Mouse (Mus musculus) MEL (cell line): Measurements from ENCODE around the gene Gm10153. TPM values are rescaled to one million over a fixed set of nuclear protein-coding genes. Genes with fewer than 3 reads are reported as not detected.
"Not testable (repeated sequence)": the region's sequence is repeated elsewhere in the genome, so short reads cannot be mapped to it uniquely, and the experiment has no call there.

Source experiments
- DNase-seq: peaks from one replicate; pipeline ENCODE4 v3.0.0; 2011; ENCODE audit warnings: low read depth, low spot score
- H3K27ac ChIP-seq: 2 replicates; pipeline ENCODE4 v1.5.1; 2012; ENCODE audit warnings: low read depth, mild to moderate bottlenecking, control low read depth, low read length, moderate library complexity; ENCODE audit not compliant: control insufficient read depth
- H3K27me3 ChIP-seq, 2 experiments: fragments of 150-350 bp in 1 of 2; sonication (generic) in 1 of 2; 2 replicates each; pipeline ENCODE4 v1.6.1; 2012; ENCODE audit warnings: low read length in 2 of 2, mild to moderate bottlenecking in 2 of 2, improper control_type of control experiment in 1 of 2, moderate library complexity in 1 of 2; ENCODE audit not compliant: insufficient read depth in 2 of 2, control insufficient read depth in 1 of 2
- H3K36me3 ChIP-seq, 2 experiments: 2 replicates each; pipeline ENCODE4 v1.6.1; 2012 to 2014; ENCODE audit warnings: low read length in 2 of 2, improper control_type of control experiment in 1 of 2, inconsistent platforms in 1 of 2, mild to moderate bottlenecking in 1 of 2; ENCODE audit not compliant: insufficient read depth in 2 of 2, control insufficient read depth in 1 of 2
- H3K4me1 ChIP-seq, 2 experiments: fragments of 150-350 bp in 1 of 2; sonication (generic) in 1 of 2; 2 replicates each; pipeline ENCODE4 v1.6.1; 2012; ENCODE audit warnings: low read length in 2 of 2, improper control_type of control experiment in 1 of 2, mild to moderate bottlenecking in 1 of 2; ENCODE audit not compliant: insufficient read depth in 2 of 2, control insufficient read depth in 1 of 2
- H3K4me3 ChIP-seq, 2 experiments: fragments of 150-350 bp in 1 of 2; sonication (generic) in 1 of 2; 2 replicates each; pipeline ENCODE4 v1.5.1; 2012; ENCODE audit warnings: low read depth in 2 of 2, low read length in 2 of 2, mild to moderate bottlenecking in 2 of 2, moderate library complexity in 2 of 2, control low read depth in 1 of 2, improper control_type of control experiment in 1 of 2; ENCODE audit not compliant: control insufficient read depth in 1 of 2, insufficient read depth in 1 of 2
- H3K79me2 ChIP-seq: 2 replicates; pipeline ENCODE4 v1.6.1; 2012; ENCODE audit warnings: mild to moderate bottlenecking, low read length, moderate library complexity; ENCODE audit not compliant: control insufficient read depth, poor library complexity, insufficient read depth
- H3K9ac ChIP-seq: 2 replicates; pipeline ENCODE4 v1.6.1; 2012; ENCODE audit warnings: low read depth, mild to moderate bottlenecking, control low read depth, low read length, moderate library complexity; ENCODE audit not compliant: control insufficient read depth, poor library complexity, severe bottlenecking
- H3K9me3 ChIP-seq: fragments of 150-350 bp; sonication (generic); replicated peaks from 2 replicates; pipeline ENCODE4 v1.6.1; 2012; ENCODE audit warnings: mild to moderate bottlenecking, low read length, improper control_type of control experiment, moderate library complexity; ENCODE audit not compliant: insufficient read depth
- CHD2 ChIP-seq: IDR thresholded peaks from 2 replicates; pipeline ENCODE4 v1.6.1; 2011; ENCODE audit warnings: low read length, improper control_type of control experiment
- ETS1 ChIP-seq: IDR thresholded peaks from 2 replicates; pipeline ENCODE4 v1.6.1; 2012; ENCODE audit warnings: low read depth, mild to moderate bottlenecking, inconsistent platforms, low read length, improper control_type of control experiment, moderate library complexity
- GABPA ChIP-seq: IDR thresholded peaks from 2 replicates; pipeline ENCODE4 v1.6.1; 2012; ENCODE audit warnings: low read depth, mild to moderate bottlenecking, inconsistent platforms, low read length, improper control_type of control experiment, moderate library complexity
- GATA1 ChIP-seq: IDR thresholded peaks from 2 replicates; pipeline ENCODE4 v1.6.1; 2011; ENCODE audit warnings: low read depth, low read length, improper control_type of control experiment
- HCFC1 ChIP-seq: IDR thresholded peaks from 2 replicates; pipeline ENCODE4 v1.6.1; 2012; ENCODE audit warnings: low read depth, mild to moderate bottlenecking, inconsistent platforms, low read length, improper control_type of control experiment, moderate library complexity
- MAZ ChIP-seq: IDR thresholded peaks from 2 replicates; pipeline ENCODE4 v1.6.1; 2012; ENCODE audit warnings: low read depth, mild to moderate bottlenecking, inconsistent platforms, low read length, improper control_type of control experiment
- MXI1 ChIP-seq: IDR thresholded peaks from 2 replicates; pipeline ENCODE4 v1.6.1; 2011; ENCODE audit warnings: mild to moderate bottlenecking, low read depth, low read length, improper control_type of control experiment
- MYB ChIP-seq: IDR thresholded peaks from 2 replicates; pipeline ENCODE4 v1.6.1; 2011; ENCODE audit warnings: mild to moderate bottlenecking, low read depth, low read length, improper control_type of control experiment
- MYC ChIP-seq: IDR thresholded peaks from 2 replicates; pipeline ENCODE4 v1.6.1; 2011; ENCODE audit warnings: low read depth, mild to moderate bottlenecking, low read length, improper control_type of control experiment, moderate library complexity
- POLR2A ChIP-seq, 2 experiments: IDR thresholded peaks; 2 replicates each; pipeline ENCODE4 v1.6.1; 2011 to 2012; ENCODE audit warnings: low read length in 2 of 2, mild to moderate bottlenecking in 2 of 2, control low read depth in 1 of 2, improper control_type of control experiment in 1 of 2, low read depth in 1 of 2, moderate library complexity in 1 of 2; ENCODE audit not compliant: control insufficient read depth in 1 of 2, insufficient read depth in 1 of 2, poor library complexity in 1 of 2
- RAD21 ChIP-seq: IDR thresholded peaks from 2 replicates; pipeline ENCODE4 v1.6.1; 2011; ENCODE audit warnings: mild to moderate bottlenecking, low read depth, low read length, improper control_type of control experiment
- UBTF ChIP-seq: IDR thresholded peaks from 2 replicates; pipeline ENCODE4 v1.6.1; 2012; ENCODE audit warnings: low read depth, mild to moderate bottlenecking, inconsistent platforms, low read length, improper control_type of control experiment, moderate library complexity, borderline replicate concordance; ENCODE audit not compliant: insufficient read depth
- ZC3H11A ChIP-seq: IDR thresholded peaks from 2 replicates; pipeline ENCODE4 v1.6.1; 2012; ENCODE audit warnings: low read depth, mild to moderate bottlenecking, inconsistent platforms, low read length, improper control_type of control experiment
- ZKSCAN1 ChIP-seq: IDR thresholded peaks from 2 replicates; pipeline ENCODE4 v1.6.1; 2012; ENCODE audit warnings: low read depth, mild to moderate bottlenecking, inconsistent platforms, low read length, improper control_type of control experiment, moderate library complexity
- ZNF384 ChIP-seq: IDR thresholded peaks from 2 replicates; pipeline ENCODE4 v1.6.1; 2012; ENCODE audit warnings: low read depth, mild to moderate bottlenecking, inconsistent platforms, low read length, improper control_type of control experiment
- polyA plus RNA-seq, 2 experiments: library from polyadenylated mRNA; stranded (reverse) in 1 of 2; unstranded in 1 of 2; fragments of >175 nt in 1 of 2; fragments of >200 nt in 1 of 2; gene quantifications; 2 replicates each; pipeline versions ENCODE4 v1.2.1 to v1.2.4; 2012; ENCODE audit warnings: low replicate concordance in 2 of 2, low read depth in 1 of 2; ENCODE audit not compliant: insufficient read length in 2 of 2, insufficient read depth in 1 of 2, missing spikeins in 1 of 2
- total RNA-seq: library from RNA; depleted of rRNA; stranded (reverse); fragments of 300-350 nt; gene quantifications from 2 replicates; pipeline ENCODE4 v1.2.3, GENCODE M21; 2012

Gene Gm10153
- total and polyA plus RNA-seq, 3 experiments, result not detected

DNA sequence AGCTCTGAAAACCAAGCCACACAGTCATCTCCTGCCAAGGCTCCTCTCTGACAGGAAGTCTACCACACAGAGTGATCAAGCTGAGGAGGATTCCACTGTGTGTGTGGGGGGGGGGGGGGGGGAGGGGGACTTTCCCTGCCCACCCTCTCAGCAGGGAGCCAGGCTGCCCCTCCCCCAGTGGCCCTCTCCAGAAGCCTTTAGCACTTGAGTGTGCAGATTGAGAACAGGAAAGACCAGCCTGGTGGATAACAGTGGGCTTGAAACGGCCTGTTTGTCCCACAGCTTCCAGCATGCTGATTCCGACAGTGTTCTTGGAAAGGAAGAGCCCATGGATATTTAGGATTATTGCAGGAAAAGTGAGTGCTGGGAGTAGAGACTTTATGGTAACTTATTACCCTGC is 34.3 kb upstream of the Gm10153 start:
- Histone ChIP-seq H3K79me2 (no peaks in the 10 kb centered on the region), H3K4me3 (no peak overlapping the region), H3K9me3 (no peaks in the 10 kb centered on the region), H3K9ac (no peak overlapping the region), H3K4me1 (no peaks in the 10 kb centered on the region), H3K27ac (no peak overlapping the region), H3K36me3 (no peaks in the 10 kb centered on the region), H3K27me3 (peaks cover 0 to 2% of the 10 kb centered on the region in 2 experiments; a peak in 2 of 4 replicates)
- TF ChIP-seq CHD2 (no peak), ETS1 (no peak), RAD21 (no peak), GABPA (no peak), POLR2A (IDR thresholded peaks at IDR 0.05; ENCODE audit: control insufficient read depth in 1 of 2, insufficient read depth in 1 of 2, low read depth in 1 of 2, low read length in 2 of 2, poor library complexity in 1 of 2) (no peak), MXI1 (no peak), MYB (no peak)
- no peak for DNase-seq

DNA sequence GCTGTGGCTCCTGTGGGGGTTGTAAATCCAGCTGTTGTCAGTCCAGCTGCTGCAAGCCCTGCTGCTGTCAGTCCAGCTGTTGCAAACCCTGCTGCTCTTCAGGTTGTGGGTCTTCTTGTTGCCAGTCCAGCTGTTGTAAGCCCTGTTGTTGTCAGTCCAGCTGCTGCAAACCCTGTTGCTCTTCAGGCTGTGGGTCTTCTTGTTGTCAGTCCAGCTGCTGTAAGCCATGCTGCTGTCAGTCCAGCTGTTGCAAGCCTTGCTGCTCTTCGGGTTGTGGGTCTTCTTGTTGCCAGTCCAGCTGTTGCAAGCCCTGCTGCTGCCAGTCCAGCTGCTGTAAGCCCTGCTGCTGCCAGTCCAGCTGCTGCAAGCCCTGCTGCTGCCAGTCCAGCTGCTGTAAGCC is 21.9 kb upstream of the Gm10153 start:
- not testable (repeated sequence) for DNase-seq, H3K27me3 ChIP-seq, H3K4me1 ChIP-seq

DNA sequence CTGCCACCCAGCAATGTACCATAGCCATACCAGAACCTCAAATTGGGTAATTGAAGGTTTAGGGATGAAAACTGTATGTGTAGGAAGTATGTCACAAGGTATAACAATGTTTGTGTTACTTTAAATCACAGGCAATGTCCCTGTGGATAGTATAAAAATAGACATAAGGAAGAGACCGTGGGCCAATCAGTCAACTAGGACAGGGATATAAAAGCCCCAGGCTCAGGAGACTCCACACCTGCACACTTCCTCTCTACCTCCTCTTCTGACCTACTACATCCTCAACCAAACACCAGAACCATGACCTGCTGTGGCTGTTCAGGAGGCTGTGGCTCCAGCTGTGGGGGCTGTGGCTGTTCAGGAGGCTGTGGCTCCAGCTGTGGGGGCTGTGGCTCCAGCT is 21.4 kb upstream of the Gm10153 start, which contains the start of gene Gm7579:
Gene Gm7579, plus strand, starts transcription at position 301 of the 400 bp plus-strand sequence.
- Histone ChIP-seq H3K4me3 (no peak within 1 kb of the TSS), H3K79me2 (no peaks in the 10 kb centered on the region), H3K4me1 (no peaks in the 10 kb centered on the region), H3K36me3 (no peaks in the 10 kb centered on the region), H3K27me3 (peaks cover 8 to 9% of the 10 kb centered on the region in 2 experiments), H3K9ac (no peak within 1 kb of the TSS), H3K27ac (no peak within 1 kb of the TSS), H3K9me3 (no peaks in the 10 kb centered on the region)
- TF ChIP-seq ZNF384 (no peak), MYC (no peak), MAZ (no peak), UBTF (no peak), ZC3H11A (no peak), HCFC1 (no peak), GATA1 (no peak), ZKSCAN1 (no peak)
- DNase-seq, result no peak

More for the DNA sequence above, 21.9 kb upstream of the Gm10153 start:
- not testable (repeated sequence) for H3K27ac ChIP-seq, H3K36me3 ChIP-seq, H3K9me3 ChIP-seq, H3K4me3 ChIP-seq, H3K9ac ChIP-seq, H3K79me2 ChIP-seq

DNA sequence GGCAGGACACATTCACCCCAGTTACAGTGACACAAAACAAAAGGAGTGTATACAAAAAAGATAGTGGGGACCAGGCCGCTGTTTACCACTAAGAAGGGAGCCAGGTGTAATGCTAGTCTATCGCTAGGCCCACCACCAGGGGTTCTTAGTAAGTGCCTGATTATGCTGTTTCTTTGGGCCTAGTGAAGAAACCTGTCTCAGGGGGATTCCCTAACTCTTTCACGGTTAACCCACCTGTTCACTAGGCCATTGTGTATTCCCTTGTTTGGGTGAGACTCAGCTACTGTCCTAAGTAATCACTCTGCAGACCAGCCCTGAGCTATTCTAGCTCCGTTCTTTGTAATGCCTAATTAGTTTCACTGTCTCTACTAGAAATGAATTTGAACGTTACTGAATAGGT is 16.7 kb upstream of the Gm10153 start:
- H3K4me3 ChIP-seq, H3K9ac ChIP-seq, H3K36me3 ChIP-seq, H3K27ac ChIP-seq, DNase-seq, H3K4me1 ChIP-seq, H3K27me3 ChIP-seq, H3K79me2 ChIP-seq, H3K9me3 ChIP-seq: not testable (repeated sequence)
